Mouse (Mus musculus): ENCODE data around the gene Rapgef4. TPM values are rescaled to one million over a fixed set of nuclear protein-coding genes. Genes with fewer than 3 reads are reported as not detected.
A peak's percentile ranks its signal among the peaks of the same experiment; 100 is the strongest.

Rapgef4 gene
- polyA plus RNA-seq, 1 experiment from 2014 or later: 42.9 TPM

DNA sequence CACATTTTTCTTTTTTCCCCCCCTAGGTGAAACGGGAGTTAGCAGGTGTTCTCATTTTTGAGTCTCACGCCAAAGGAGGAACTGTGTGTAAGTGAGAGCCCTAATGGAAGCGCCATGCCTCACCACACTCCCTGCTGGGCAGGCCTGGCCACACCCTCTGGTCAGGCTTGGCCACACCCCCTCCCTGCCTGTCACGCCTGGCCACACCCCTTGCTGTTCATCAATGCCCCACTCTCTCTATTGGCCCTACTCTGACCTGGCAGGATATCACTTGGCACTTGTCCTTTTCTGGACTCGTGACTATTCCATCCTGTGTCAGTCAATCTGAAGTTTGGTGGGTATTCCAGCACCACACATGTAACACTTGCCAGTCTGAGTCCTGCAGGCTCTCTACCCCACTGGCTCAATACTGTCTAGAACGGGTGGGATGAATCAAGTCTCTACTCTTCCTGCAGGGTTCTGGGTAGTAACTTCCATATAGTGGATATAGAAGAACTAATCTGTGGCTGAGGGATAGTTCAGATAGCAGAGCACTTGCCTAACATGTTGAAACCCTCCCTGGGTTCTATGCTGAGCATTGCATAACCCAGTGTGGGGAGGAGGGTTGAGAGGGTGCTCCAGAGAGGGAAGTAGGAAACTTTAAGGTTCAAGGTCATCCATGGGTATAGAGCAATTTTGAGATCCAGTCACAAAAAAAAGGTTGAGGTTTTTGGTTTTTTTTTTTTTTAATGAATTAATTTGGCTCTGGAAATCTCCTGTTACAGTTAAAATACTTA, 215.3 kb downstream of the Rapgef4 start:
- Histone ChIP-seq H3K9ac (no peak overlapping the region), H3K27me3 (replicated peaks) (no peaks in the 10 kb centered on the region), H3K27ac (no peak overlapping the region), H3K4me1 (no peaks in the 10 kb centered on the region), H3K36me3 (replicated peaks) (no peaks in the 10 kb centered on the region), H3K4me2 (no peak overlapping the region), H3K9me3 (0 out of 2 replicates have a peak, but pooled peaks cover 4% of the 10 kb centered on the region), H3K4me3 (no peak overlapping the region)
- 75% methylated on average over 6 of the region's 6 CpGs for WGBS
- no peak for ATAC-seq (replicated peaks)

DNA sequence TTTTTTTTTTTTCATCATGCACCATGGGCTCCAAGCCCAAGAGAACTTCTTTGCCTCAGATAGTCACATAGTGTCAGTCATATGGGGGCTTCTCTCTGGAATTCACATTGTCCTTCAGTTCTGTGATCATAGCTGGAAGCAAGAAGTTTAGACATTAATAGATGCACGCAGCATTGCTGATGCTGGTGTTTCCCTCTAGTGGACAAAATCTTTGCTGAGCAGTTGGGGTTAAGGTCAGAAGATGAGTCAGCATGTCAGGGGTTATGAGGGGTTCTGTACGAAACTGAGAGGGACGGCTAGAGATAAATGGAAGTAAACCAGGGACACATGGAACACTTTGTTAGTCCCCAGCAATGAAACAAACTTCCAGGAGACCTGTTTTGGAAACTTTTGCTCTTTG, 216.0 kb downstream of the Rapgef4 start:
- Histone ChIP-seq H3K4me1 (no peaks in the 10 kb centered on the region), H3K36me3 (replicated peaks) (no peaks in the 10 kb centered on the region), H3K4me3 (no peak overlapping the region), H3K27me3 (replicated peaks) (no peaks in the 10 kb centered on the region), H3K4me2 (no peak overlapping the region), H3K9ac (no peak overlapping the region), H3K27ac (no peak overlapping the region), H3K9me3 (no peaks in the 10 kb centered on the region)
- ATAC-seq (replicated peaks): no peak
- 58% methylated on average over 3 of the region's 3 CpGs for WGBS

DNA sequence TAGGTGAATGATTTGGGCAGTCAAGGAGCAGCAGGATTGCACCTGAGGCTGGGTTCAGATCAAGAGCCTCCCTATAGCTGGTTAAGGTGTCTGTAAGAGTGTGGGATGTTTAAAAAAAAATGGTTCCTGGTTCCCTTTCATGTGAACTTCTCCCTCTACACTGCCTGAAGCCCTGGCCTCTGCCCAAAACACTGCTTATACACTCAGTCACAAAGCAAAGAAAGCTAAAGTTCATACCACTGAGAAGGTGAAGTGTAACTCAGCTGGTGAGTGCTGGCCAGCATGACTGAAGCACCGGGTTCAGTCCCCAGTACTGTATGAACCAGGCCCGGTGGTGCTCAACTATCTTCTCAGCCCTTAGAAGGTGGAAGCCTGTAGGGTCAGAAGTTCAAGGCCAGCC, 218.4 kb downstream of the Rapgef4 start:
- WGBS: 92% methylated on average over 2 of the region's 2 CpGs
- H3K4me2 ChIP-seq: no peak overlapping the region
- no peak for ATAC-seq (replicated peaks)
- H3K9me3 ChIP-seq: no peaks in the 10 kb centered on the region
- no peaks in the 10 kb centered on the region for H3K27me3 ChIP-seq (replicated peaks)
- no peaks in the 10 kb centered on the region; the same call in 1 of the 2 replicates for H3K4me1 ChIP-seq
- no peak overlapping the region for H3K4me3 ChIP-seq
- no peak overlapping the region for H3K27ac ChIP-seq
- H3K9ac ChIP-seq: no peak overlapping the region
- H3K36me3 ChIP-seq (replicated peaks): no peaks in the 10 kb centered on the region

DNA sequence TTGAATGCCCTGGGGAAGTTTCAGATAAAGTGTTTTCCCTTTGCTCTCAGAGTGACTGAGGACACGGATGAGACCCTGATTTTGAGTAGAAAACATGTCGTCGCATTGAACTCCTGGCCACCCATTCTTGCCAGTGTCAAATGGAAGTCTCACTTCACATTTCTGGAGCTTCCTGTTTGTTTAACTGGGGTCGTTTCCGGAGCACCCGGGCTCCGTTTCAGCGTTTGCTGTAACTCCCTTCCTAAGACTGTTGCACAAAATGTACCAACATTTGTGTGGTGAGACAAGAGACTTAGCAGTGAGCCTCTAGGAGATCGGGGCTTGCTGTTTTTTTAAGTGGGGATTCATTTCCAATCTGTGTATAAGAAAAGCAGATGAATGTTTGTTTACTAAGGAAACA, 220.5 kb downstream of the Rapgef4 start:
- WGBS: 66% methylated on average over 9 of the region's 9 CpGs
- no peak for ATAC-seq (replicated peaks)
- Histone ChIP-seq H3K9ac (no peak overlapping the region), H3K4me2 (no peak overlapping the region), H3K27me3 (replicated peaks) (no peaks in the 10 kb centered on the region), H3K4me1 (no peaks in the 10 kb centered on the region; the same call in 1 of the 2 replicates), H3K36me3 (replicated peaks) (no peaks in the 10 kb centered on the region; the same call in 1 of the 2 replicates), H3K9me3 (no peaks in the 10 kb centered on the region), H3K27ac (no peak overlapping the region), H3K4me3 (no peak overlapping the region)

DNA sequence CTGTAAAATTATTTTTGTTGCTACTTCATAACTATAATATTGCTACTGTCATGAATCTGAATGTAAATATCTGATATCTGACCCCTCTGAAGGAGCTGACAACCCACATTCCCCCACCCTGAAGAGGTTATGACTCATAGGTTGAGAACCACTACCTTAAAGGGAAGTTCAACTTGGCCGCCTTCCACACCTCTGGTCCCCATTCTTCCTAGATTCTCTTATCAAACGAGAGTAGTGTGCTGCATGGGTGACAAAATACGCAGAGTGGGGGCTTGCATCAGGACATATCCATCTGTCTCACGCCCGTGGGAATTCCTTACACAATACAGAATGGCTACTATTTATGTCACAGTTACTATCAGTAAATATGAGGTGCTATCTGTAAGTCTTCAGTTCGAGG, 221.2 kb downstream of the Rapgef4 start:
- WGBS: 89% methylated on average over 6 of the region's 6 CpGs
- no peak for ATAC-seq (replicated peaks)
- H3K4me3 ChIP-seq: no peak overlapping the region

DNA sequence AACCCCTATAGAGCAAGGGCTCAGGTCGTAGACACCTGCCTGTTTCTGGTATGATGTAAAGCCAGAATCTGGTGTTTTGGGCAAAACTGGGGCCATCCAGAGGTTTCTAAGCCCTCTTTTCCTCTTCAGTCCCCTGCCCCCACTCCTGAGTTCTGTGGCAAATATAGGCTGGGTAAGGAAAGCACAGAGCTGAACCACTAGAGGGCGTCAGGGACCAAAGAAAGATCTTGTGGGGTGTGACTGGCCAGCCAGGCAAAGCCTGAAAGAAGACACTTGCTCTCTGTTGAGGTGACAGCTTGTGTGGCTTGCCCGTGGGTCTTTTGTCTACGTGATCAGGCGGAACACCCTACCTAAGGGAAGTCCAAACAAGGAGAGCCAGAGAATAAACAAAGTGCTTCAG, 222.6 kb downstream of the Rapgef4 start:
- Histone ChIP-seq H3K4me3 (no peak overlapping the region), H3K4me2 (peak overlapping the region; percentile 31), H3K36me3 (replicated peaks) (no peaks in the 10 kb centered on the region; the same call in 1 of the 2 replicates), H3K9me3 (no peaks in the 10 kb centered on the region), H3K27me3 (replicated peaks) (no peaks in the 10 kb centered on the region), H3K4me1 (no peaks in the 10 kb centered on the region; the same call in 1 of the 2 replicates), H3K9ac (no peak overlapping the region), H3K27ac (no peak overlapping the region)
- ATAC-seq (replicated peaks): peak; percentile 85
- 7% methylated on average over 5 of the region's 5 CpGs for WGBS

More for the DNA sequence above, 221.2 kb downstream of the Rapgef4 start:
- Histone ChIP-seq H3K36me3 (replicated peaks) (no peaks in the 10 kb centered on the region; the same call in 1 of the 2 replicates), H3K4me1 (no peaks in the 10 kb centered on the region; the same call in 1 of the 2 replicates), H3K27ac (no peak overlapping the region), H3K27me3 (replicated peaks) (no peaks in the 10 kb centered on the region), H3K4me2 (no peak overlapping the region), H3K9ac (no peak overlapping the region), H3K9me3 (no peaks in the 10 kb centered on the region)

DNA sequence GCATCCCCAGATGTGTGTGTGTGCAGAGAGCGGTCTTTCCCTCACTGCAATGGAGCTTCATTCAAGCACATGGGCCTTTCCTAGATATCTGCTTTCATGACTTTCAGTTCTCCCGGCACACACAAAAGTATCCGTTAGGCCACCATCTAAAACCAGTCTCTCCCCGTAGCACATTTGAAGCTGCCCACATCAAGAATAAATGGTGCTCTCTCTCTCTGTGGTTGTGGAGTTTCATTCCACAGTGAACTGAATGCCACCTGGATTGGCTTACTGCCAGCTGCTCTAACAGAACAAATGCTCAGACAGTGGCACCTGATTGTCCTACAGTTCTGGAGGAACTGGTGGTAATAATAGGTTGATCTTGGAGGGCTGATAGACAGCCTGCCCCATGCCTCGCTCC, 224.8 kb downstream of the Rapgef4 start:
- WGBS: 89% methylated on average over 5 of the region's 5 CpGs
- no peak overlapping the region for H3K4me3 ChIP-seq

DNA sequence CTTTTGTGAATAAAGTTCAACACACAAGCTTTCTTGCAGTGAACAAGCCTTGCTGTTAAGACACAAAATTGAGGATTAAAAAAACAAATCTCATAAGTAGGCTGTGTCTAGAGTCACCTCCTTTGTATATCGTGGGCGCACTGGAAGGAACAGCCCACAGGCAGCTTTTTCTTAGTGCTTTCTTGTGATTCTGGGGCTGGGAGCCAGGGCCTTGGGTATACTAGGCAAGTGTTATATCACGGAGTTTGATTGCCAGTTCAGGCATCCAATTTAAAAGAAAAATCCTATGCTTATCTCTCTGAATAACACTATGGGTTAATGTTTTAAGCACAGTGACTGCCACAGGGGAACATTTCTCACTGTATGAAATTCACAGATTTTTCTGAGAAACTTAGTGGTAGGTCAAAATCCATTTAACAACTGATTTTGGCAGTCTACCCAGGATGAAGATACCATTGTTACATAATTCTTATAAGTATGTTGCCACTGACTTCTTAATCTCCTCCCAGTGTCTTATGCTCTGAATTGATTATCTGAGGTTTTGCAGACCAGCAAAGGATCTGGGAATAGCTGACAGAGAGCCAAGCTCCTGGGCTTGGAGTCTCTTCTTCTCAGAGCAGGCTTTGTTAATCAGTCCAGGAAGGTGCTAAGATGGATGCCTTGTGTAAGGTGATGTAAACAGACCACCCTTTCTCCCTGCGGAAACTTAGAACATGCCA, 225.6 kb downstream of the Rapgef4 start:
- no peaks in the 10 kb centered on the region; the same call in 1 of the 2 replicates for H3K36me3 ChIP-seq (replicated peaks)
- no peak overlapping the region for H3K27ac ChIP-seq
- WGBS: 77% methylated on average over 4 of the region's 4 CpGs

More for the DNA sequence above, 224.8 kb downstream of the Rapgef4 start:
- Histone ChIP-seq H3K4me2 (no peak overlapping the region), H3K27me3 (replicated peaks) (no peaks in the 10 kb centered on the region), H3K36me3 (replicated peaks) (no peaks in the 10 kb centered on the region; the same call in 1 of the 2 replicates), H3K9me3 (no peaks in the 10 kb centered on the region), H3K4me1 (no peaks in the 10 kb centered on the region; the same call in 1 of the 2 replicates), H3K27ac (no peak overlapping the region), H3K9ac (no peak overlapping the region)
- no peak for ATAC-seq (replicated peaks)

DNA sequence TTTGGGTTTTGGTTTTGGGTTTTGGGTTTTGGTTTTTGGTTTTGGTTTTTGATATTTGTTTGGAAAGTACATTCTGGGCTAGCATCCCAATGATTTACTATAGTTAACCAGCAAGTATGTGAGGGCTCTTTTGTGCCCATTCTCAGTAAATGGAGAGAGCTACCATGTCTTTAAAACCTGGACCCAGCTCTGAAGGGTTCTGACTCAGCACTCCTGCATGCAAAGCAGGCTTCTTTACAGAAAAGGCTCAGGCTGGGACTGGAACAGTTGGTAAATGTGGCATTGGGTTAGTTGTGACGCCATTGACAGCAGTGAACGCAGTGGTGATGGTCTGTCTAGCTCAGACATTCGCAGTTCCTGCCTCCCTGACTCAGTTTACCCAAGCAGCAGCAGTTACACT, 236.3 kb downstream of the Rapgef4 start:
- no peaks in the 10 kb centered on the region for H3K36me3 ChIP-seq (replicated peaks)
- no peak overlapping the region for H3K27ac ChIP-seq
- H3K4me3 ChIP-seq: no peak overlapping the region
- H3K9me3 ChIP-seq: no peaks in the 10 kb centered on the region
- H3K4me1 ChIP-seq: no peaks in the 10 kb centered on the region
- no peak overlapping the region for H3K4me2 ChIP-seq
- no peaks in the 10 kb centered on the region for H3K27me3 ChIP-seq (replicated peaks)
- ATAC-seq (replicated peaks): no peak
- no peak overlapping the region for H3K9ac ChIP-seq
- WGBS: 81% methylated on average over 3 of the region's 3 CpGs

More for the DNA sequence above, 225.6 kb downstream of the Rapgef4 start:
- no peak for ATAC-seq (replicated peaks)
- Histone ChIP-seq H3K4me2 (no peak overlapping the region), H3K9me3 (no peaks in the 10 kb centered on the region), H3K4me3 (no peak overlapping the region), H3K9ac (no peak overlapping the region), H3K27me3 (replicated peaks) (no peaks in the 10 kb centered on the region), H3K4me1 (no peaks in the 10 kb centered on the region; the same call in 1 of the 2 replicates)

DNA sequence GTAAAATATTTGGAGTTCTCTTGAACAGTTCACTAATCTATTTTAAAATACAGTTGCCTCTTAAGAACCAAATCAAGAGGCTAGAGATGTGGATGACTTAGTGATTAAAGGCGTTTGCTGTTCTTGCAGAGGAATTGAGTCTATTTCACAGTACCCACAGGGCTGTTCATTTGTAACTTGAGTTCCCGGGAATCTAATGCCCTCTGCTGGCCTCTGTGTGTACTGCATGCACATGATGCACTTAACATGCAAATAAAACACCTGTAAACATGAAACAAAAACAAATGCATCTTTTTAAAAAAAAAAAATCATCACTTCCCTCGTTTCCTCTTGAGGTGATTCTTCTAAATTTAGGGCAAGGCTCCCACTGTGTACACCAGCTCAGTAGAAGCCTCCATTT, 238.9 kb downstream of the Rapgef4 start:
- no peaks in the 10 kb centered on the region for H3K4me1 ChIP-seq
- WGBS: 33% methylated on average over 3 of the region's 3 CpGs
- no peaks in the 10 kb centered on the region for H3K27me3 ChIP-seq (replicated peaks)
- H3K4me2 ChIP-seq: no peak overlapping the region
- no peak overlapping the region for H3K27ac ChIP-seq
- ATAC-seq (replicated peaks): no peak
- H3K9me3 ChIP-seq: no peaks in the 10 kb centered on the region
- no peaks in the 10 kb centered on the region for H3K36me3 ChIP-seq (replicated peaks)
- no peak overlapping the region for H3K9ac ChIP-seq
- H3K4me3 ChIP-seq: no peak overlapping the region

DNA sequence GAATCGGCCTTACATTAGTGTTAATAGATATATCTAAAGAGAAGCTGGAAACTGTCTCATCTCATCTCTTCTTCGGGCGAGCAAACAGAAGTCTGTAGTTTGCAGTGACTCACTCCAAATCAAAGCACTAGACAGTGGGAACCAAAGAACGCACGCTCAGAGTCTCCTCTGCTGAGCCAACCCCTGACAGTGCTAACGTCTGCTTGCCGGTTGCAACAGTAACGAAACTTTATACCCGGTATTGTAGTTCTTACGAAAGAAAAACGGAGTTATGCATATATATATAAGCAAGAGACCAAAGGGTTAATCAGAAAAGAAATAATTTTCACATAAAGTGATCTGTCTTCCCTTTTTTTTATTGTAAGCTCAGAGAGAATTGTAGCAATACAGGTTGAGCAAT, 240.2 kb downstream of the Rapgef4 start:
- H3K36me3 ChIP-seq (replicated peaks): no peaks in the 10 kb centered on the region
- H3K9me3 ChIP-seq: no peaks in the 10 kb centered on the region
- ATAC-seq (replicated peaks): no peak
- no peak overlapping the region for H3K4me3 ChIP-seq
- H3K4me2 ChIP-seq: no peak overlapping the region
- H3K9ac ChIP-seq: no peak overlapping the region
- H3K4me1 ChIP-seq: no peaks in the 10 kb centered on the region
- no peaks in the 10 kb centered on the region for H3K27me3 ChIP-seq (replicated peaks)
- 91% methylated on average over 11 of the region's 11 CpGs for WGBS
- H3K27ac ChIP-seq: no peak overlapping the region

DNA sequence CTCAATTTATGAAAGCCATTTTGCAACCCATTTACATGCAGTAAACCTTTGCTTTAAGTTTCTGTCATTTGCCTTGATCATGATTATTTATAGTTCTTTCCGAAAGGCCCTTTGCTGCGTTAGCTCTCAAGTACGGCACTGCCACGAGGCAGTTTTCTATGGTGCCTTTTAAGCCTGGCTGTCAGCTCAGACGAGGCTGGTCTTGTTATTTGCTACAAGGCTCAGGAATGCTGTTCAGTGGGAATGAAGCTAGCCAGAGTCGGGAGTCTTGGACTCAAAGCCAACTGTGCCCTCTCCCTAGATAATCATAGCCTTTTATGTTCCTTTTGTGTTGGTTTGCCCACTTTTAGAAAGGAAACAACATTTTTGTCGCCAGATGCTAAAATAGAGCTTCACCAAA, 240.7 kb downstream of the Rapgef4 start:
- Histone ChIP-seq H3K4me2 (no peak overlapping the region), H3K4me3 (no peak overlapping the region), H3K36me3 (replicated peaks) (no peaks in the 10 kb centered on the region), H3K9ac (no peak overlapping the region), H3K9me3 (no peaks in the 10 kb centered on the region), H3K4me1 (no peaks in the 10 kb centered on the region), H3K27ac (no peak overlapping the region), H3K27me3 (replicated peaks) (no peaks in the 10 kb centered on the region)
- WGBS: 51% methylated on average over 7 of the region's 7 CpGs
- ATAC-seq (replicated peaks): no peak
